Mouse (Mus musculus): ENCODE measurements at regions not wholly inside any gene's neighbourhood (a gene's known extent, or its start where the extent isn't known, plus 50 kb on each side); places are given as distances from the start of the nearest gene placed in this dataset.
"Not testable (repeated sequence)": the region's sequence is repeated elsewhere in the genome, so short reads cannot be mapped to it uniquely, and the experiment has no call there.

DNA sequence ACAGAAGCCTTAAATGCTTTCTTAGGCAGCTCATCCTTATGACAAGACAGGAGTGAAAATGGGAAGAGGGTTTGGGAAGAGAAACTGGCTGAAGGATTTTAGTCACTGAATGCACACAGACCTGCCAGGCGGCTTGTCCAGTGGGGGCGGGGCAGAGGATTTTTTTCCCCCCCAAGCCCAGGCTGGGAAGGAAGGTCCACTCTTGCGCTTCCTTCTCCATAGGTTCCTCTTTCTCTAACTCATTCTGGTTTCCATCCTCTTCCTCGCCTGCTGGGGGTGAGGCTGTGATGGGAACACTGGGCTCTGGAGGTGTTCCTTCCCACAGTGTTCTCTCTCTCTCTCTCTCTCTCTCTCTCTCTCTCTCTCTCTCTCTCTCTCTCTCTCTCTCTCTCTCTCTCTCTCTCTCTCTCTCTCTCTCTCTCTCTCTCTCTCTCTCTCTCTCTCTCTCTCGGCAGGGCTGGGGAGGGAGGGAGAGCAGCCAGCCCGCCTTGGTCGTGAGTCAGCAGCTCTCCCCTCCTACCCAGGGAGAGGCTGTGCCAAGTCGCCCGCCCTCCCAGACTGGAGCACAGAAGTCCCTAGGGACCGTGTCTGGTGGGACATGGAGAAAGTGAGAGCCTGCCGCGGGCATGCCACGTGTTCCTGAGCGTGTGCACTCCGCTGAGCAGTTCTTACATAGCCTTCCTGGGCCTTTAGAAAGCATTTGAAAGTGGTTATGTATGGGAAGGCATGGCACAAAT, 150.0 kb downstream of the Kcnrg start:
- peak; percentile 52 for DNase-seq (ENCODE audit: low spot score)

DNA sequence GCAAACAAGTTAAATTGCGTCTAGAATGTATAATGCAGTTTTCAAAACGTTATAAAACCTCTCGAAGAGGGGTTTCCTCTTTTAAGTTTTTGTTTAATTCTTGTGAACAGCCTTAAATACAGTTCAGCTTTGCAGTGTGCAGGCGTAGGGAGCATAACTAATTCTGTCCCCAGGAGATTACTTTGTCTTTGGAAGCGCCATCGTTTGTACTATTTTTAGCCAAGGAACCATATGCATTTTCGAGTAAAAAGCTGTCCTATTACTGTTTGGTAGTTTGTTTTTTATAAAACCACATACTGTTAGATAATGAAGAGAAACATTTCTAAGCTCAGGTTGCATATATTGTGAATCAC, 150.5 kb downstream of the Kcnrg start:
- no peak for DNase-seq (ENCODE audit: low spot score)

DNA sequence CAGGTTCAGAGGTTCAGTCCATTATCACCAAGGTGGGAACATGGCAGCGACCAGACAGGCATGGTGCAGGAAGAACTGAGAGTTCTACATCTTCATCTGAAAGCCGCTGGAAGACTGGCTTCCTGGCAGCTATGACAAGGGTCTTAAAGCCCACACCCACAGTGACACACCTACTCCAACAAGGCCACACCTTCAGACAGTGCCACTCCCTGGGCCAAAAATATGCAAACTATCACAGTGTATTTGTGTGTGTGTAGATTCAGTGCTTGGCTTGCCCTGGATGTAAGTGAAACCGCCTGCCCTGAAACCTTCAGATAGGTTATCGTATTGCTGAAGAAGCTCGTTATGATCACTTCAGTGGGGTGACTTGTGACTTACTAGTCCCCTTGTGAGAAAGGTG, 151.3 kb downstream of the Kcnrg start:
- DNase-seq (ENCODE audit: low spot score): no peak

DNA sequence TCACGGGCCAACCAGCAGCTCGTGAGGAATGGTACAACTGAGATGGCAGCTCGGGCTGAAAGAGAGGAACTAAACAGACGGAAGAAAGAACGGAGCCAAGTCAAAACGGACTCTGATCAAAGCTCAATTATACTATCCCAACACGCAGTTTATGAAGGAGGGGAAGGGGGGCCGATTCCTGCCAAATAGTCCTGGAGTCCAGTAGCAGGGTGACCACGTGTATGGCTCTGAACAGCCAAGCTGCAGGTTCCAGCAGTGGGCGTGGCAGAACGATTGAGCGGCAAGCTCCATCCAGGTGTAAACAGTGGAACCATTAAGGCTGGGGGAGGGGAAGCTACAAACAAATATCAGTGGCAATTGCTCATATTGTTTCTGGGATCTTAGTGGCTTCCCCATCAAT, 152.9 kb downstream of the Kcnrg start:
- not testable (repeated sequence) for DNase-seq (ENCODE audit: low spot score)

DNA sequence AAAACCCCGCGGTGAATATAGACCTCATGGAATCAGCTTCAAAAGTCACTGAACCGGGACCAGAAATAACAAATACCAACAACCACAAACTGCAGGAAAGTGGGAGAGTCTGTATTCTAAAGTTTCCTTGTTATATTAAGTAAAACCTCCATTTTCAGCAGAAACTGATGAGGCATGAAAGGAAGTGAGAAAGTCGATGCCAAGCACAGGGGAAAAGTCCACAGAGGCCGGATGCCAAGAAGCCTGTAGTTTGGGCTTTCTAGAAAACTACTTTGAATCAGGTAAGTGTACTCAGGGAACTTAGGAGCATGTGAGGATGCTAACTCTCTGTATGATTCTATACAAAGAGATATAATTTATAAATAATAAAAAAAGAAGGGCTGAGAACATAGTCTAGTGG, 154.8 kb downstream of the Kcnrg start:
- no peak for DNase-seq (ENCODE audit: low spot score)

DNA sequence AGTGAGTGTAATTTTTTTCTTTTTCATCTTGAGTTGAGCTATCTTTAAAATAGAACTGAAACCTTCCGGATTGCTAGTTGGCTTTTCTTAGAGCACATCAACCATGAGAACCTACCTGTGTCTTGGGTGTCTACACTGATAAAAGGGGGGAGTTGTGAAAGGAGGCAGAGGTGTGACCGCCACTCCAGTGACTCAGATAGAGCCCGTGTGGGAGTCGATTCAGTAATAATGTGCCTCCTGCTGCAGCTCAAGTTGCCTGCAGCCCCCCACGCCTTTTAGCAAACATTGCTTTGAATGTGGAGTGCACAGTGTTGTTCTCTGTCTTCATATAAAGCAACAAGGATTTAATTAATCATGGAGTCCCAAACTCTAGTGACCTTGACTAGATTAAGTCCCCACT, 162.6 kb downstream of the Kcnrg start:
- no peak for DNase-seq (ENCODE audit: low spot score)

DNA sequence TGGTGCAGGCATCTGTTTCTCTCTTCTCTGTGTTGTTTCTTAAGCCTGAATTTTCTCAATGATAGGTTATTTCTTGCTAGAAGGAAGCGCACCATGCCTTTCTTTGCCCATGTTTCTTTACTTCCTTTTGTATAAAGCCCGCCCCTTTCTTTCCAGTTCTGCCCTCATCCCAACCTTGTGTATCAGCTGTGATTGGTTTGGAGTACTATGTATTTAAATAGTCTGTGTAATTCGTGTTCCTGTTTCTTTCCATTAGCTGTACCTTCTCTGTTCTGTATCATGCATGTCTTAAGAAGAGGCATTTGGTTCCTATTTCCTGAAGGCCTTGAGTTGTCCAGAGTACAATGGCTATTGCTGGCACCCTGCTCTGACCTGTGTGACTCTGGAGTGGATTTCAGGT, 166.9 kb downstream of the Kcnrg start:
- no peak for DNase-seq (ENCODE audit: low spot score)

DNA sequence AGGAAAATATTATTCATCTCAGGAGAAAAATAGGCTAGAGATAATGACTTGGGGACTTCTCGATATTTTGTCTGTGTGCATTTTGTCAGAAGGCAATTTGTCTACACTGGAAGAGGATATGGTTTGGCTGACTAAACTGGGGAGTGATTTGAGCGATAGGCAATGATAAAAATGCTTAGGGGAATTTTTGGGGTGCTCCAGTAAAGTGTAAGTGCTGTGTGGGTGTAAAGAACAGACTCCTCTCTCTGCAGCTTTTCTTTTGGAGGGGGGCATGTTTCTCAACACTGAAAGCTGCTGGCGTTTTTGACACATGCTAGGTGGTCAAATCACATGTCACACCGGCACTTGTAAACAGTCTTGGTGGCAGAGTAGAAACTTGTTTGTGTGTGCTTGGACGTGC, 171.4 kb downstream of the Kcnrg start:
- DNase-seq (ENCODE audit: low spot score): no peak

DNA sequence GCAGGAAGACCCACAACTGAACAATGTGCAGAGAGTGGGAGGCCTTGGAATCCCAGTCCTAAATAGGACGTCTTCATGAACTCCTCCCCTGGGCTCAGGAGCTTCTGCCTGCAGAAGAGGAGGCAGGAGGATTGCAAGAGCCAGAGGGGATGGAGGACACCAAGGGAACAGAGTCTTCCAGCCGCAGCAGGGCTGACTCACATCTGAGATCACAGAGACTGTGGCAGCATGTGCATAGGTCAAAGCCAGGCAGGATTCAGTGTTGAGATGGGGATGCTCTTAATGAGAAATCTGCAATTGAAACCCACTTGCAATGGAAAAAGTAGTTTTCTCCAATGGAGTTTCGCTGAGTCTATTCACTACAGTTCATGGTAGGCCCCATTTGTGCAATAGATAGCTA, 175.9 kb downstream of the Kcnrg start:
- no peak for DNase-seq (ENCODE audit: low spot score)

DNA sequence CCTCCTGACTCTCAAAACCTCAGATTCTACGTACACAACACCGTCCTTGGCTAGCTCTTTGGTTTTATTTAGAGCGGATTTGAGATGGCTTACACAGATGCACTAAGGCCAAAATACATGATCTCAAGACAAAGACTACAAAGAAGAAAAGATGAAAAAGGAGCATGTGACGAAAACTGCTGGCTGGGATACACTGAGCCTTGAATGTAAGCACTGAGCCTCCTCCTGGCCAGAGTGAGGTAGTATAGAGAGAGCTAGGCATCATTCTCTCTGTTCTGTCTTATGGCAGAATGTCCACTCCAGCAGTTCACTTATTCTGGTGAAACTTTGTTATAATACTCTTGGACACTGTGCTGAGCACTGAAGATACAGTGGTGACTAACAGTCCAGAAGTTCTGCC, 177.4 kb downstream of the Kcnrg start:
- DNase-seq (ENCODE audit: low spot score): no peak

DNA sequence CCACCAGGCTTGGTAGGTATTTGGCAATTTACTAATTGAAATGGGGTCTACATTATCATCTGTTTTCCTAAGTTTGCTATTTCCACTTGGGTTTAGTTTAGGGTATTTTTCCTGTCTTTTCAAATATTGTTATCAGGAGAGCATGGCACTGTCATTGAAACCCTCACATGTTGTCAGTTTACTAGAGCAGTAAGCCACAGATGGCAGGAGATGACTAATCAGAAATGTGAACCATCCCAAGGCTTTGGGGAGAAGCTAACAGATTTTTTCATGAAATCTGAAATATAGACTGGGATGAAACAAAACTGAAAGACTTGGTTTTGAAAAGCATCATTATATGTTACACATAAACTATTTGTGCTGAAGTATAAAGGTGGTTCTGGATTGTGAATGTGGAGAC, 178.8 kb downstream of the Kcnrg start:
- DNase-seq (ENCODE audit: low spot score): no peak

DNA sequence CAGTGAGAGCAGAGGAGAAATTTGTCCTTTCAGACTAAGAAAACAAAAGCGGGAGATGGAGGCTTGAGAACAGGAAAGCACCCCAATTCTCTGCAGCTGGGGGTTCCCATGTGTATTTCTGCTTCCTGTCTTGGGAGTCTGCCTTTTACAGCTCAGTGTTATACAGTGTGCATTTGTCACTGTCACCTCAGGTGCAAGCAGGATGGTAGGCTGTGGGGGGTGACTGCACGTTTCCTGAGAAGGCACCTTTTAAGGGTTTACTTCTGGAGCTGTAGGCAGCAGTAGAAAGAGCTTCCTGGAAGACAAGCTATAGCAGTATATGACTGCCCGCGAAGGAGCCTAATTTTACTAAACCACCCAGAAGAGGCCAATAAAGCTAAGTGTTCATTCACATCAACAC, 180.5 kb downstream of the Kcnrg start:
- no peak for DNase-seq (ENCODE audit: low spot score)

DNA sequence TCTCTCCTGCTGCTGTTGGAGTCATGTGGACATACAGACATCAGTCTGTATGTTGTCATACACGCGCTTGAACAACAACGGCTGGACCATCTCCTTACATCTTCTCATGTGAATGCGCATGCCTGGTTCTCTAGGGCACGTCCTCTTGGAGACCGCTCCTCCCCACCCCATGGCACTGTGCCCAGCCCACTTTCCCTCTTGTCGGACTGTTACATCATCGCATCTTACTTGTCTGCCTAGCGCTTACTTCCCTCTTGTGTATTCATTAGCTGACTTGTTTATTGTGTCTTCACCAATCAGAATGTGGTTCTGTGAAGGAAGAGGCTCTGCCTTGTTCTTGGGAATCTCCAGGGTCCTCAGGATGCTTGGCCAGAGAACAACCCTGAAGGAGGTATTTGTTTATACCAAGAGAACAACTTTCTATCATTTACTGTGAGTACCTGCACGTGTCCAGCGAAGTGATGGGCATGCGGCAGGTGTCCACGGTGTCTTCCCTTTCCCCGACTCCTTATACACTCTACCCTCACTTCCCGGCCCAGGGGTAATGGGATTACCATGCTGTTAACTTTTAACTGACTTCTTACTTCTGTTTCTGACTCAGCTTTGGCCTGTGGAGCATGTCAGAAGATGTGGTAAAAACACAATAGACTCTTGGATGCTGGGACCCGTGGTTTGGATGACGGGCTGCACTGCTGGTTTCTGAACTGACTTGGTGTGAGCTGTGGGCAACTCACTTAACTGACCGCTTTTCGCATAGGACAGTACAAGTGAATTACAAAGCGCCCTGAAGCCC, 181.9 kb downstream of the Kcnrg start:
- peak; percentile 15 for DNase-seq (ENCODE audit: low spot score)

DNA sequence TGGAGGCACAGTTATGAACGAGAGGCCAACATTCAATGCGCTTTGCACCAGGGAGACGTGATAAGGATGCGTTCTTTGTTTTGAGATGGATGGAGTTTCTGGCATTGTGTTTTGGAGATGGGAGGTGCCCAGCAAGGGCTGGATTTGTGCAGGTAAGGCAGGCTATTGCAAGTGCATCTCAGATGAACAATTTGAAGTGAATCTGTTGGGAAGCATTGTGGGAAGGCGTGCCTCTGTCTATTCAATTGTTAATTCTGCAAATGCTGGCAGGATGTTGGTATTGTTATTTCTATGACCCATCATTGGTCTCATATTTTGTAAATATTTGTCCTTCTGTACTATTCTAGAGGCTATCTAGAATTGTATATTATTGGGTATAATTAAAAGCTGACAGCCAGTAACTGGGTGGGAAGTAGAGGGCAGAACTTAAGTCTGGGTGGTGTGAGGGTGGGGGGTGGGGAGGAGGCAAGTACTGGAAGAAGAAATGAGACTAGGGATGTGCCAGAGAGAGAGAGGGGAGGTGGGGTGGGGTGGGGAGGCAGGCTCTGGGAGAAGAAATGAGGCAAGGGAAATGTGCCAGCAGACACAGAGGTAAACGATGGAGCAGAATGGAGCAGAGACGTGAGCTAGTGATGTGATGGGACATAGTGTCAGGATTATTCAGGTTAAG, 188.9 kb downstream of the Kcnrg start:
- no peak for DNase-seq (ENCODE audit: low spot score)

DNA sequence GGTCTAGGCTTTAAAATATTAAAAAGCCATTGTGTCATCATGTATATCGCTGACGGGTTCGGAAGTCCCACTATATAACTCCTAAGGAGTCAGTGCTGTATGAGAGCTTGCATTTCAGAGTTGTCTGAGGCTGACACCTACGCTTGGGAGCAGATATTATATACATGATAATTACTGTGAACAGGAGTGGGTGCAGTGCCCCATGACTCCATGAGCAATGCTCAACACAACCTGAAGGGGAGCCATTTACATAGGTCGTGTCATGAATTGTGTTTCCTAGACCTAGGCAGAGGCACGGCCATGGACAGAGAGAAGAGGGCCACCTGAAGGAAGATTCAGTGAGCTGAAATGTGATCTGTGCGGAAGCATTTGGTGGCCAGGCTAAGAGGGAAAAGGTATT, 189.4 kb downstream of the Kcnrg start:
- no peak for DNase-seq (ENCODE audit: low spot score)

DNA sequence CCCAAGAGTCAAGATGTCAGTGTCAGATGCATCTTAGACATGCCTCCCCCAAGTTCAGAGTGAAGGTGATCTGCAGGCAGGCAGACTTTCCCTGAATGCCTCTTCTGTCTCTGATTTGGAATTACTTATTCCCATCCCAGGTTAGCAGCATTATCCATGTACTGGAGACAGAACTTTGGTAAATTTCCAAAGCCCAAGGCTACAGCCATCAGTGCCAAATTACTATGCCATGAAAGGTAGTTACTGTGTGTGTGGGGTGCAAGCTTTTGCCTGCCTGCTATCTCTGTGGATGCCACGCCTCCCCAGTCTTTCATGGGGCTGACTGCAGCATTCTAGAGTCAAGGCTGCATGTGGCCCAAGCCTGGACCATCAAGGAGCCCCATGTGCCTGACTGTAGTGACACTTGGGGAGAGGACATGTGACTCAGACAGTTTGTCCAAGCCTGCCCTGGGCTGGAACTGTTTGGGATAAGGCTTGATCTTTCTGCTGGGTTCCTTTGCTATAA, 196.2 kb downstream of the Kcnrg start:
- DNase-seq (ENCODE audit: low spot score): no peak

DNA sequence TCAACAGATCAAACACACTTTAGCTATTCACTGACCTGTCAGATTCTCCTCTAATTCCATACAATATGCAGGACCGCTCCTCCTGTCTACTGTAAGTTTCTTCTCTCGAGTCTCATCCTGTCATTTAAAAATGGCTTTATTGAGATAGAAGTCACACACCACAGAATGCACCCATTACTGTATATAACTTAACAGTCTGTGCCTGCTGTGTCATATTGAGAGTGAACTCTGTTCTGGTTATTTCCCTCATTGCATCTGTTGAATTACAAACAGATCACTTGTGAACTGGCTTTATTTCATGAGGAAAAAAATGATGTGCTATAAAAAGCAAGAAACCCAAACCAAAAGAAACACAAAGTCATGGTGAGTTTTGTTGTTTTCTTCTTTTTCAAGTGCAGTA, 198.2 kb downstream of the Kcnrg start:
- no peak for DNase-seq (ENCODE audit: low spot score)

DNA sequence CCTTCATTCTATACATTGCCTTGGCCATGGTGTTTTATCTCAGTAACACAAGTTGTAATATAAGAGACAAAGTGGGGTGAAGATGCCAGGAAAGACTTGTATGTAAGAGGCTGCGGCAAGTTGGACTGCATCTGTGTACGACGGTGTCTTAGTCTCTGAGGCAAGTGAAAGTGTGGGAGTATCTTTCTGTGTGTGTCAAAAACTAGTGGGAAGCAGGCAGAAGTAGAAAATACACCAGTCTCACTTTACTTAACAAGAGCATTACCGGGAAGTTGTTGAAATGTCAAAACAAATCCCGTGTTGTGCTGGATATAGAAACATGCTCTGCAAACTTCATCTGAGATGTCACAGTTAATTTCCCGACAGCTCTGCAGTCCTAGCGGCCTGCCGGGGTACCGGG, 200.9 kb downstream of the Kcnrg start:
- no peak for DNase-seq (ENCODE audit: low spot score)

DNA sequence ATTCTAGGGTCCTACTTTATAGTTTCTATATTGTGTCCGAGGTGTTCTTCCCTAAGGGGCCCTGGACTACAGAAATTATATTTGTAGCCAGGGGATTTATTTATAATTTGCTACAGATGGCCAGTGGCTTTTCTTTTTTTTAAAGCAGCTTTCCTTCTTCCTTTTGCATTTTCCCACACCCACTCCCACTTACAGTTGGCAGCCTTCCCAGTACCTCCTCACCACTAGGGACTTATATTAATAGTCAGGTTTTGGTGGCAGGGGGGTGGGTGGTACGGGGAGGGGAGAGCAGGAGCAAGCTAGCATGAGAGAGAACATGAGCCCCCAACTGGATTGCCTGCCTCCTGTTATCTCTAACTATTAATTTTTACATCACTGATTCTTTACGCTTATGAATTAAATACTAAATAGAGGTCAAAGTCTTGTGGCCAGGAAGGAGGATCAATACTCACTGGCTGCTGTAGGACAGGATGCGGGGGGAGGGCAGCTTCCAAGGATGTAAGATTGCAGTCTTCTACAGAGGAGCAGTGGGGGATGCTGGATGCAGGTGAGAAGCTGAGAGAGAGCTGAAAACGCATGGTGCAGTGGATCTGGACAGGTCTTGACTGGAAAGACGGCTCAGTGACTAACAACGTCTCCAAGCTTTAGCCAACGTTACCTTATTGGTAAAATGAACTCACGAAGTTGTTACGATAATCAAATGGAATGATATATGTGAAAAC, 202.6 kb downstream of the Kcnrg start:
- no peak for DNase-seq (ENCODE audit: low spot score)

DNA sequence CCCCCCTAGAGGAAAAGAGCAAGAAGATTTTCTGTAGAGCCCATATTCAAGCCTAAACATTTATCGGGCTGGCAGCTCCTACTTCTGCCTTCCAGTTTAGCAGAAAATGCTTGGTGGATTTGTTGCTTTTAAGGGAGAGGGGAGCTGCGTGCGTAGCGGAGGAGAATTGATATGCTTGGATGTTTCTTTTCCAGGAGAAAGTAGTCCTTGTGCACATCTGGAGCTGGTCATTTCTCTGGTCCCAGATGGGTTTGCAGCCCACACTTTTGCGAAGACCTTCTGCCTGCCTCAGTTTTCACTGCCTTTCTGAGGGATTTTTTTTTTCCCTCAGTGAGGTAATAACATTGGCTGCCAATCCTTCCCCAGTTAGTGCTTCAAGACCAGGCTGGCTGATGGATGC, 203.6 kb downstream of the Kcnrg start:
- no peak for DNase-seq (ENCODE audit: low spot score)

DNA sequence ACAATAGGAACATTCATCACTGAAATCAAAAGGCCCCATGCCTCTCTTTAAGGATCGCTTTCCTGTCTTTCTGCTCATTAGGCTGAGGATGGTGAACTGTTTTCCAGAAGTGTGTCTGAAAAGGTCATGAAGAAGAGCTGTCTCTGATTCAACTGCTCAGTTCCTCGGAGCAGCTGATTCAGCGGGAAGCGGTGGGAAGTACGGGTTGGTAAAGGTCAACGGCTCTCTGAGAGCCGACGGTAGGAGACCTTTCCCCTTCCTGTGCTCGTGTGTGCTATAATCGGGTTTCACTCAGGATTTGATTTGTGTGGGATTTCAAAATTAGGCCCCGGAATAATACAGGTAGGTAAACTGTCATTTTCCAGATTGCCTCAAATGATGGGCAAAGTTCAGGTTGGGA, 210.5 kb downstream of the Kcnrg start:
- no peak for DNase-seq (ENCODE audit: low spot score)

DNA sequence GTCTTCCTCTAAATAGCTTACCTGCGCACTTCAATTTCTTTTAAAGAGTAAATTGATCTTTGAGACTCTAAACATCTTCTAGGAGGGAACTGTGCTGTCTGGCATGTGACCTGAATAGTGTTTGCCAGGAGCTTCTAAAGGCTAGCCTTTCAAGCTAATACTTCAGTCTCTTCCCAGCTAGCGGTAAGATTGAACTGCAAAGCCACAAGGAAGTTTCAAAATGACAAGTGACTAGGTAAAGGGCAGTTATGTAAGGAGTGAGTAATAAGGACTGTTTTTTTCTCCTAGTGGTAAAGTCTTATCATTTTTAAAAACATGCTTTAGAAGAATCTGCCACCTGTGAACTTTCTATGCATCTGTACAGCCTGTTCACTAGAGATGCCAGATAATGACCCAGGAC, 211.1 kb downstream of the Kcnrg start:
- no peak for DNase-seq (ENCODE audit: low spot score)

DNA sequence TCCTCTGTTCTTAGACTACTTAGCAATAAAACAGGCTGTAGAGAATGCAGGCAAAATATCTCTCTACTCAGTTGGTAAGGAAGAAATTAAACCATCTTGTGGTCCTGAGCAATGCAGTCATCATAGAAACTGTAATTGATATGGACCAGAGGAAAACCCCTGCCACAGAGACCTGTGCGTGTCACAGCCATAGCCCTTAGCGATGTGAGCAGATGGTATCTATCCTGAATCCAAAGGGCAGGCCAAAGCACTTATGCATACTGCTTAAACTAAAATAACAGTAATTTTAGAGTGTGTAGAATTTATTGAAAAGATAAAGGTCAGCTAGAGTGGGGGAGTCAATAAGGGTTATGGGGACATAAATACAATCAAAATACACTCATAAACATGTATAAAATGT, 212.0 kb downstream of the Kcnrg start:
- no peak for DNase-seq (ENCODE audit: low spot score)
